Mouse (Mus musculus) CH12.LX (cell line): ENCODE data around the gene Kat7. TPM values are rescaled to one million over a fixed set of nuclear protein-coding genes. Genes with fewer than 3 reads are reported as not detected.

Experiments used
- DNase-seq: peaks from one replicate; pipeline ENCODE4 v3.0.0-alpha.2; 2013; ENCODE audit errors: extremely low read depth
- H3K27ac ChIP-seq: 2 replicates; pipeline ENCODE4 v1.5.1; 2012; ENCODE audit warnings: low read depth, mild to moderate bottlenecking, control low read depth, moderate library complexity; ENCODE audit not compliant: insufficient read depth
- H3K27me3 ChIP-seq: replicated peaks from 2 replicates; pipeline ENCODE3; 2012; ENCODE audit warnings: inconsistent platforms
- H3K36me3 ChIP-seq, 2 experiments: replicated peaks in 1 of 2; 2 replicates each; pipeline versions ENCODE3 to v1.6.1; 2012; ENCODE audit warnings: inconsistent platforms in 1 of 2, low read length in 1 of 2, mild to moderate bottlenecking in 1 of 2, mixed read lengths in 1 of 2, moderate library complexity in 1 of 2; ENCODE audit not compliant: control insufficient read depth in 1 of 2, insufficient read depth in 1 of 2
- H3K4me1 ChIP-seq, 2 experiments: 2 replicates each; pipeline ENCODE4 v1.6.1; 2012; ENCODE audit warnings: inconsistent platforms in 1 of 2, moderate library complexity in 1 of 2; ENCODE audit not compliant: insufficient read depth in 2 of 2, control insufficient read depth in 1 of 2
- H3K4me2 ChIP-seq: 2 replicates; pipeline ENCODE4 v1.6.1; 2012; ENCODE audit warnings: low read depth, mild to moderate bottlenecking, control low read depth; ENCODE audit not compliant: poor library complexity, insufficient read depth, severe bottlenecking
- H3K4me3 ChIP-seq, 3 experiments: fragments of 150-350 bp in 1 of 3; sonication (generic) in 1 of 3; replicated peaks in 1 of 3; 2 replicates each; pipeline versions ENCODE3 to v1.5.1; 2011 to 2012; ENCODE audit warnings: low read depth in 2 of 3, low read length in 2 of 3, mild to moderate bottlenecking in 2 of 3, moderate library complexity in 2 of 3, control low read depth in 1 of 3, improper control_type of control experiment in 1 of 3, inconsistent platforms in 1 of 3, mixed read lengths in 1 of 3; ENCODE audit not compliant: poor library complexity in 1 of 3
- H3K79me2 ChIP-seq: replicated peaks from 2 replicates; pipeline ENCODE4 v1.6.1; 2012; ENCODE audit warnings: mild to moderate bottlenecking, moderate library complexity; ENCODE audit not compliant: control insufficient read depth, poor library complexity, insufficient read depth, severe bottlenecking; ENCODE audit errors: extremely low read depth
- H3K9ac ChIP-seq: 2 replicates; pipeline ENCODE4 v1.6.1; 2012; ENCODE audit warnings: low read depth, mild to moderate bottlenecking, control low read depth, moderate library complexity; ENCODE audit not compliant: insufficient read depth
- H3K9me3 ChIP-seq: replicated peaks from 2 replicates; pipeline ENCODE3; 2012; ENCODE audit warnings: low read length, inconsistent platforms, mixed read lengths
- BHLHE40 ChIP-seq: IDR thresholded peaks from 2 replicates; pipeline ENCODE4 v1.6.1; 2011; ENCODE audit warnings: mild to moderate bottlenecking, low read depth, low read length, improper control_type of control experiment
- CHD1 ChIP-seq: IDR thresholded peaks from 2 replicates; pipeline ENCODE4 v1.6.1; 2012; ENCODE audit warnings: low read depth, low read length, improper control_type of control experiment, inconsistent platforms
- CHD2 ChIP-seq: IDR thresholded peaks from 2 replicates; pipeline ENCODE4 v1.6.1; 2011; ENCODE audit warnings: low read length, improper control_type of control experiment
- CTCF ChIP-seq, 2 experiments: IDR thresholded peaks in 1 of 2; conservative IDR thresholded peaks in 1 of 2; 2 replicates each; pipeline ENCODE4 v1.5.1; 2011 to 2012; ENCODE audit warnings: low read depth in 2 of 2, low read length in 2 of 2, improper control_type of control experiment in 1 of 2, inconsistent platforms in 1 of 2, mild to moderate bottlenecking in 1 of 2, moderate library complexity in 1 of 2
- ELF1 ChIP-seq: IDR thresholded peaks from 2 replicates; pipeline ENCODE4 v1.6.1; 2014; ENCODE audit warnings: low read depth, mild to moderate bottlenecking, inconsistent platforms, low read length, improper control_type of control experiment
- EP300 ChIP-seq: IDR thresholded peaks from 2 replicates; pipeline ENCODE4 v1.6.1; 2011; ENCODE audit warnings: low read length, improper control_type of control experiment
- HCFC1 ChIP-seq: IDR thresholded peaks from 2 replicates; pipeline ENCODE4 v1.6.1; 2012; ENCODE audit warnings: low read depth, mild to moderate bottlenecking, inconsistent platforms, low read length, improper control_type of control experiment
- JUN ChIP-seq: IDR thresholded peaks from 2 replicates; pipeline ENCODE4 v1.6.1; 2011; ENCODE audit warnings: low read depth, mild to moderate bottlenecking, low read length, improper control_type of control experiment, moderate library complexity; ENCODE audit not compliant: insufficient read depth
- JUND ChIP-seq: conservative IDR thresholded peaks from 2 replicates; pipeline ENCODE4 v1.6.1; 2011; ENCODE audit warnings: low read depth, low read length, improper control_type of control experiment
- KAT2A ChIP-seq: IDR thresholded peaks from 2 replicates; pipeline ENCODE4 v1.6.1; 2012; ENCODE audit warnings: low read length, improper control_type of control experiment, inconsistent platforms; ENCODE audit not compliant: insufficient replicate concordance
- MAFK ChIP-seq: IDR thresholded peaks from 2 replicates; pipeline ENCODE4 v1.6.1; 2011; ENCODE audit warnings: low read length, improper control_type of control experiment; ENCODE audit not compliant: insufficient replicate concordance
- MAX ChIP-seq: IDR thresholded peaks from 2 replicates; pipeline ENCODE4 v1.6.1; 2011; ENCODE audit warnings: low read length, improper control_type of control experiment
- MAZ ChIP-seq: IDR thresholded peaks from 2 replicates; pipeline ENCODE4 v1.6.1; 2012; ENCODE audit warnings: low read depth, mild to moderate bottlenecking, inconsistent platforms, low read length, improper control_type of control experiment, moderate library complexity
- MEF2A ChIP-seq: IDR thresholded peaks from 2 replicates; pipeline ENCODE4 v1.6.1; 2014; ENCODE audit warnings: low read depth, mild to moderate bottlenecking, inconsistent platforms, low read length, improper control_type of control experiment, borderline replicate concordance
- MXI1 ChIP-seq: IDR thresholded peaks from 2 replicates; pipeline ENCODE4 v1.6.1; 2011; ENCODE audit warnings: mild to moderate bottlenecking, low read depth, low read length, improper control_type of control experiment
- MYC ChIP-seq: IDR thresholded peaks from 2 replicates; pipeline ENCODE4 v1.6.1; 2011; ENCODE audit warnings: low read depth, mild to moderate bottlenecking, improper control_type of control experiment, low read length
- NRF1 ChIP-seq: IDR thresholded peaks from 2 replicates; pipeline ENCODE4 v1.6.1; 2014; ENCODE audit warnings: low read depth, mild to moderate bottlenecking, inconsistent platforms, low read length, improper control_type of control experiment, moderate library complexity
- PAX5 ChIP-seq: IDR thresholded peaks from 2 replicates; pipeline ENCODE4 v1.6.1; 2012; ENCODE audit warnings: low read length, inconsistent platforms, mixed read lengths
- POLR2AphosphoS2 ChIP-seq: IDR thresholded peaks from 2 replicates; pipeline ENCODE4 v1.6.1; 2011; ENCODE audit warnings: low read depth, low read length, improper control_type of control experiment
- RAD21 ChIP-seq: IDR thresholded peaks from 2 replicates; pipeline ENCODE4 v1.6.1; 2011; ENCODE audit warnings: low read depth, mild to moderate bottlenecking, low read length, improper control_type of control experiment, moderate library complexity
- SIN3A ChIP-seq: IDR thresholded peaks from 2 replicates; pipeline ENCODE4 v1.6.1; 2012; ENCODE audit warnings: low read length, improper control_type of control experiment, inconsistent platforms
- TCF12 ChIP-seq: IDR thresholded peaks from 2 replicates; pipeline ENCODE4 v1.6.1; 2014; ENCODE audit warnings: low read depth, mild to moderate bottlenecking, inconsistent platforms, low read length, improper control_type of control experiment
- UBTF ChIP-seq: IDR thresholded peaks from 2 replicates; pipeline ENCODE4 v1.6.1; 2012; ENCODE audit warnings: low read depth, mild to moderate bottlenecking, inconsistent platforms, low read length, improper control_type of control experiment, moderate library complexity
- USF1 ChIP-seq: IDR thresholded peaks from 2 replicates; pipeline ENCODE4 v1.6.1; 2014; ENCODE audit warnings: low read depth, mild to moderate bottlenecking, inconsistent platforms, low read length, improper control_type of control experiment
- ZKSCAN1 ChIP-seq: IDR thresholded peaks from 2 replicates; pipeline ENCODE4 v1.6.1; 2012; ENCODE audit warnings: low read depth, inconsistent platforms, low read length, improper control_type of control experiment, borderline replicate concordance
- ZNF384 ChIP-seq: IDR thresholded peaks from 2 replicates; pipeline ENCODE4 v1.6.1; 2012; ENCODE audit warnings: low read depth, low read length, improper control_type of control experiment, inconsistent platforms
- dilution Hi-C: fragments of 300-500 bp; cut with MboI; formaldehyde crosslinking; loops from 2 replicates; pipeline ENCODE4 v1.14.3; 2020; ENCODE audit warnings: low sequenced_read_pairs; ENCODE audit not compliant: extremely low pct_unique_long_range_greater_than_20kb, extremely low pct_ligation_motif_present
- in situ Hi-C: fragments of 300-500 bp; cut with MboI; formaldehyde crosslinking; loops from 3 replicates; pipeline ENCODE4 v1.14.3; 2019; ENCODE audit warnings: low sequenced_read_pairs, low pct_ligation_motif_present, low pct_unique_long_range_greater_than_20kb, mixed read lengths
- polyA plus RNA-seq: library from polyadenylated mRNA; unstranded; fragments of >175 nt; gene quantifications from 2 replicates; pipeline ENCODE4 v1.2.1, GENCODE M21; 2012; ENCODE audit warnings: low read depth; ENCODE audit not compliant: insufficient read length
- total RNA-seq, 2 experiments: library from RNA; depleted of rRNA; stranded (reverse); fragments of 300-350 nt in 1 of 2; fragments of >200 nt in 1 of 2; gene quantifications; 2 replicates each; pipeline ENCODE4 v1.2.3; 2012 to 2014

Kat7 gene
- total and polyA plus RNA-seq, 3 experiments = 59.5 to 90.2 (median 66.7) TPM

DNA sequence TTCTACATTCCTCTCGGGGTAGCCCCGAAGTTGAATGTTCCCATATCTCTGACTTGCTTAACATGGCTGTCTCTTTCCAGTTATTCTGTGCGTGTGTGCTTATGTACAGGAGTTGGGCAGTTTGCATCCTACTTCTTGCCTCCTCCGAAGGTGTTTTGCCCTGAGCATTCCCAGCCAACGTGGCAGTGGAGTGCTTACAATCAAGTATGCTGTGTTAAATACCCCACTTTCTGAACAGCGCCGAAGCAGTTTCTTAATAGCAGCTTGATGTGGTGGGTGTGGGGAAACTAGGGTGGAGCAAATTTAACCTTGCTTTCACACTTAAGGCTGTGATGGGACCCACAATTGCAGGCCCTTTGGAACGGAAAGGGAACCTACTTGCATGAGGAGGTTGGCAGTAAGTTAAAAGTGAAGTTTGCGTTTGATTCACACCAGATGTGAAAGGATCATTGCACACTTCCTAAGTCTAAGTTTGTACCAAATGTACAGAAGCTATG is 27.8 kb upstream of the Kat7 start:
- in situ Hi-C loops = no loop called here
- DNase-seq = no peak
- Histone ChIP-seq H3K79me2 (no peaks in the 10 kb centered on the region), H3K27me3 (peaks cover 74% of the 10 kb centered on the region), H3K4me3 (peak overlapping the region in 2 of 3 experiments; percentile 44 to 66), H3K9ac (no peak overlapping the region), H3K27ac (no peak overlapping the region), H3K4me1 (peaks cover 7 to 33% of the 10 kb centered on the region in 2 experiments; a peak in 3 of 4 replicates), H3K4me2 (peak overlapping the region; percentile 91), H3K9me3 (no peaks in the 10 kb centered on the region), H3K36me3 (no peaks in the 10 kb centered on the region)
- dilution Hi-C loops = no loop called here
- TF ChIP-seq SIN3A (no peak), HCFC1 (no peak), PAX5 (no peak), CHD1 (no peak), CTCF (conservative IDR thresholded peaks at IDR 0.05 in 1 of 2, IDR thresholded peaks at IDR 0.05 in 1 of 2; ENCODE audit: low read depth in 2 of 2, low read length in 2 of 2) (no peak), ELF1 (no peak), JUND (no peak), MAFK (no peak), ZKSCAN1 (no peak), POLR2AphosphoS2 (no peak), NRF1 (no peak), USF1 (no peak), MEF2A (no peak), TCF12 (no peak), MYC (no peak), JUN (no peak), UBTF (no peak), EP300 (no peak), ZNF384 (no peak)

DNA sequence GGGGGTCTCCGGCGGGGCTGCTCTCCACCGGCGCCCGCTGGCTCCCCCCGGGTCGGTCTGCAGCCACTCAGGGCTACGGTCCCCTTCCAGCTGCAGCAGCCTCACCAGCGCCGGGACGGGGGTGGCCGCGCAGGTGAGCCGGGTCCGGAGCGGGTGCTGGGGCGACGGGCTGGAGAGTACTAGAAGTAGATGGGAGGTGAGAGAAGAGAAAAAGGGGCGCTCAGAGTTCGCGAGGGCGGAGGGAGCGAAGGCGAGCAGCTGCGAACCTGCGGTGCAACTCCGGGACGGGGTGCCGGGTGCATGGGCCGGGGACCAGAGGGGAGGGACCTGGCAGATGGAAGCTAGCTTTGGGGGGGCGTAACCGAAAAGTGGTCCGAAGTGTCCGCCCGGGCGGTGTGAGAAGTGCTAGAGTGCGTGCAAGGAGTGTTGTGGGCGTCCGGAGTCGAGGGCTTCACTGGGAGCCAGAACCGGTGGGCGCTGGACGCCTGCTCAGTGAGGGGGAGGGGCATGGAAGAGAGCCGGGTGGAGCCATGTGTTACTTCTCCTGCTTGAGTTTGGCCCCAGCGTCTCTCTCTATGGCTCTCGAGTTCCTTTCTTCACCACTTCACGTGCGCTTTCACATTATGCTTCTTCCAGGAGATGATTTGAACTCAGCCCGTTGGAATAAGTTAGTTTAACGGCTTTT is 27.2 kb upstream of the Kat7 start:
- peak; percentile 54; the same call in 1 of the 2 replicates for TF ChIP-seq CHD2
- no peak for TF ChIP-seq RAD21
- TF ChIP-seq MYC = 0 out of 2 replicates have a peak, but pooled peaks have one; percentile 41
- 0 out of 2 replicates have a peak, but pooled peaks have one; percentile 15 for TF ChIP-seq KAT2A
- no peak for TF ChIP-seq MAZ
- TF ChIP-seq BHLHE40 = peak; percentile 42; the same call in 1 of the 2 replicates
- TF ChIP-seq MAX = peak; percentile 60
- TF ChIP-seq MXI1 = peak; percentile 72; the same call in 1 of the 2 replicates
- no peaks in the 10 kb centered on the region for H3K79me2 ChIP-seq
- peaks cover 7 to 33% of the 10 kb centered on the region in 2 experiments; a peak in 3 of 4 replicates for H3K4me1 ChIP-seq
- H3K9me3 ChIP-seq = no peaks in the 10 kb centered on the region
- dilution Hi-C loops = no loop called here
- no peak overlapping the region for H3K27ac ChIP-seq
- H3K9ac ChIP-seq = peak overlapping the region; percentile 41
- DNase-seq = no peak
- peak overlapping the region; percentile 40 to 66 (median 44) for H3K4me3 ChIP-seq
- no peaks in the 10 kb centered on the region for H3K36me3 ChIP-seq
- peak overlapping the region; percentile 91 for H3K4me2 ChIP-seq
- H3K27me3 ChIP-seq = peaks cover 73% of the 10 kb centered on the region
- in situ Hi-C loops = no loop called here
